Mouse (Mus musculus): ENCODE measurements around the gene Lsm12.
A peak's percentile ranks its signal among the peaks of the same experiment; 100 is the strongest.

Gene Lsm12

GRCm38 (mm10) chr11:102184646-102185495 is at the start of gene Lsm12:
Gene Lsm12, minus strand, starts transcription at chr11:102185296.
- peak; percentile 99 for DNase-seq

- DNase-seq = peak; percentile 100
Measured at GRCm38 (mm10) chr11:102230006-102230741, 45.1 kb upstream of the Lsm12 start, which contains the start of gene Hdac5. Gene Hdac5, minus strand, starts transcription at chr11:102230166.

- peak; percentile 97 for DNase-seq
Measured at GRCm38 (mm10) chr11:102229331-102229953, 44.3 kb upstream of the Lsm12 start.

GRCm38 (mm10) chr11:102228646-102229268 is 43.7 kb upstream of the Lsm12 start:
- DNase-seq = peak; percentile 91

- no peak for DNase-seq
Measured at GRCm38 (mm10) chr11:102228191-102228545, 43.1 kb upstream of the Lsm12 start.

- DNase-seq = peak; percentile 94
Measured at GRCm38 (mm10) chr11:102227270-102228190, 42.4 kb upstream of the Lsm12 start.

GRCm38 (mm10) chr11:102226067-102226978 is 41.2 kb upstream of the Lsm12 start:
- DNase-seq = peak; percentile 93

GRCm38 (mm10) chr11:102225221-102225620 is 40.1 kb upstream of the Lsm12 start:
- peak; percentile 93 for DNase-seq

GRCm38 (mm10) chr11:102224686-102225085 is 39.6 kb upstream of the Lsm12 start:
- peak; percentile 97 for DNase-seq

GRCm38 (mm10) chr11:102223166-102223565 is 38.1 kb upstream of the Lsm12 start:
- DNase-seq = peak; percentile 91

GRCm38 (mm10) chr11:102221954-102222351 is 36.9 kb upstream of the Lsm12 start:
- peak; percentile 93 for DNase-seq

GRCm38 (mm10) chr11:102221243-102221953 is 36.3 kb upstream of the Lsm12 start:
- DNase-seq = peak; percentile 91

GRCm38 (mm10) chr11:102220451-102220850 is 35.4 kb upstream of the Lsm12 start:
- peak; percentile 93 for DNase-seq

GRCm38 (mm10) chr11:102219994-102220346 is 34.9 kb upstream of the Lsm12 start:
- peak; percentile 99 for DNase-seq

GRCm38 (mm10) chr11:102219247-102219993 is 34.3 kb upstream of the Lsm12 start:
- no peak for DNase-seq

GRCm38 (mm10) chr11:102218783-102219182 is 33.7 kb upstream of the Lsm12 start:
- peak; percentile 100 for DNase-seq

- peak; percentile 94 for DNase-seq
Measured at GRCm38 (mm10) chr11:102217876-102218430, 32.9 kb upstream of the Lsm12 start.

- peak; percentile 95 for DNase-seq
Measured at GRCm38 (mm10) chr11:102217396-102217795, 32.3 kb upstream of the Lsm12 start.

- peak; percentile 94 for DNase-seq
Measured at GRCm38 (mm10) chr11:102216886-102217240, 31.8 kb upstream of the Lsm12 start.

Data from heart, adult 11 months (tissue).